Mouse (Mus musculus) kidney, adult 2 months (tissue): ENCODE measurements around the gene Tcfl5.

ENCODE experiments used
- CTCF ChIP-seq: fragments of 200-500 bp; conservative IDR thresholded peaks from 2 replicates; pipeline ENCODE4 v1.5.1; 2011; ENCODE audit warnings: low read depth, mild to moderate bottlenecking, control low read depth, low read length, moderate library complexity, mixed read lengths; ENCODE audit not compliant: insufficient read depth, insufficient read length
- POLR2A ChIP-seq: fragments of 200-500 bp; IDR thresholded peaks from one replicate; pipeline ENCODE4 v1.6.1; 2011; ENCODE audit warnings: low read depth, low read length, control low read depth

- TF ChIP-seq CTCF (no peak), POLR2A (no peak)
Measured at GRCm38 (mm10) chr2:180600569-180601021, 41.9 kb downstream of the Tcfl5 start.
